Mouse (Mus musculus) neural tube, embryonic 15.5 days (tissue): ENCODE measurements at regions not wholly inside any gene's neighbourhood (a gene's known extent, or its start where the extent isn't known, plus 50 kb on each side); places are given as distances from the start of the nearest gene placed in this dataset.
"Not testable (repeated sequence)": the region's sequence is repeated elsewhere in the genome, so short reads cannot be mapped to it uniquely, and the experiment has no call there.

ENCODE experiments used
- ATAC-seq: fragments of 200-750 bp; cut with Nextera tagmentation; 2 replicates; pipeline ENCODE4 v1.8.0; 2017; ENCODE audit warnings: mild to moderate bottlenecking, moderate TSS enrichment, moderate library complexity; ENCODE audit not compliant: low FRiP score
- H3K27ac ChIP-seq: fragments of 300-500 bp; sonication (generic); replicated peaks from 2 replicates; pipeline ENCODE4 v1.5.1; 2015; ENCODE audit warnings: mild to moderate bottlenecking, inconsistent platforms
- H3K27me3 ChIP-seq: fragments of 300-500 bp; sonication (generic); replicated peaks from 2 replicates; pipeline ENCODE4 v1.6.1; 2015; ENCODE audit warnings: inconsistent platforms
- H3K36me3 ChIP-seq: fragments of 300-500 bp; sonication (generic); 2 replicates; pipeline ENCODE4 v1.6.1; 2015; ENCODE audit warnings: inconsistent platforms
- H3K4me1 ChIP-seq: fragments of 300-500 bp; sonication (generic); 2 replicates; pipeline ENCODE4 v1.6.1; 2015; ENCODE audit warnings: inconsistent platforms
- H3K4me2 ChIP-seq: fragments of 300-500 bp; sonication (generic); 2 replicates; pipeline ENCODE4 v1.6.1; 2015; ENCODE audit warnings: inconsistent platforms, mild to moderate bottlenecking, moderate library complexity
- H3K4me3 ChIP-seq: fragments of 300-500 bp; sonication (generic); replicated peaks from 2 replicates; pipeline ENCODE4 v1.5.1; 2015; ENCODE audit warnings: mild to moderate bottlenecking, inconsistent platforms
- H3K9ac ChIP-seq: fragments of 300-500 bp; sonication (generic); replicated peaks from 2 replicates; pipeline ENCODE4 v1.6.1; 2015; ENCODE audit warnings: mild to moderate bottlenecking, inconsistent platforms
- H3K9me3 ChIP-seq: fragments of 300-500 bp; sonication (generic); replicated peaks from 2 replicates; pipeline ENCODE4 v1.6.1; 2016; ENCODE audit warnings: inconsistent platforms
- WGBS: fragments of 180-500 bp; shearing (Covaris S2); methylation state at CpG from one replicate; pipeline ENCODE4 v1.1.7; 2015; ENCODE audit warnings: mixed read lengths; 5-methylcytosine and 5-hydroxymethylcytosine counted together

- no peaks in the 10 kb centered on the region for H3K27me3 ChIP-seq
- no peaks in the 10 kb centered on the region for H3K9me3 ChIP-seq
- H3K9ac ChIP-seq: no peak overlapping the region
- no peaks in the 10 kb centered on the region for H3K36me3 ChIP-seq
- no peak overlapping the region for H3K4me3 ChIP-seq
- H3K4me1 ChIP-seq: no peaks in the 10 kb centered on the region
- ATAC-seq: no peak
- no peak overlapping the region for H3K27ac ChIP-seq
- H3K4me2 ChIP-seq: no peak overlapping the region
- WGBS: 59% methylated on average over 3 of the region's 3 CpGs
Measured at GRCm38 (mm10) chr12:64788761-64789160, 128.9 kb upstream of the Gm527 start.

GRCm38 (mm10) chr12:64808492-64808891 lies 109.2 kb upstream of the Gm527 start:
- WGBS: 64% methylated on average over 2 of the region's 2 CpGs
- ATAC-seq, H3K27ac ChIP-seq, H3K9ac ChIP-seq, H3K4me3 ChIP-seq, H3K9me3 ChIP-seq, H3K27me3 ChIP-seq, H3K4me2 ChIP-seq, H3K36me3 ChIP-seq, H3K4me1 ChIP-seq: not testable (repeated sequence)

- H3K36me3 ChIP-seq: no peaks in the 10 kb centered on the region
- H3K9ac ChIP-seq: no peak overlapping the region
- no peaks in the 10 kb centered on the region for H3K9me3 ChIP-seq
- WGBS: 92% methylated on average over 1 of the region's 1 CpGs
- H3K27ac ChIP-seq: no peak overlapping the region
- no peak for ATAC-seq
- no peaks in the 10 kb centered on the region for H3K27me3 ChIP-seq
- no peaks in the 10 kb centered on the region for H3K4me1 ChIP-seq
- no peak overlapping the region for H3K4me3 ChIP-seq
- H3K4me2 ChIP-seq: no peak overlapping the region
Measured at GRCm38 (mm10) chr12:64810081-64810480, 107.6 kb upstream of the Gm527 start.

GRCm38 (mm10) chr12:64815871-64816270 lies 101.8 kb upstream of the Gm527 start:
- WGBS: 85% methylated on average over 6 of the region's 6 CpGs
- Histone ChIP-seq H3K9ac (no peak overlapping the region), H3K27me3 (no peaks in the 10 kb centered on the region), H3K4me2 (no peak overlapping the region), H3K4me1 (no peaks in the 10 kb centered on the region), H3K4me3 (no peak overlapping the region), H3K9me3 (no peaks in the 10 kb centered on the region), H3K36me3 (no peaks in the 10 kb centered on the region), H3K27ac (no peak overlapping the region)
- ATAC-seq: no peak

- no peak for ATAC-seq
- no peaks in the 10 kb centered on the region for H3K4me1 ChIP-seq
- no peak overlapping the region for H3K4me2 ChIP-seq
- no peaks in the 10 kb centered on the region for H3K27me3 ChIP-seq
- WGBS: 69% methylated on average over 9 of the region's 9 CpGs
- H3K9me3 ChIP-seq: no peaks in the 10 kb centered on the region
- no peak overlapping the region for H3K27ac ChIP-seq
- no peak overlapping the region for H3K4me3 ChIP-seq
- no peaks in the 10 kb centered on the region for H3K36me3 ChIP-seq
- H3K9ac ChIP-seq: no peak overlapping the region
Measured at GRCm38 (mm10) chr12:64817056-64817810, 100.5 kb upstream of the Gm527 start.

- whole genome bisulfite sequencing: 74% methylated on average over 5 of the region's 5 CpGs
- no peak for ATAC-seq
- Histone ChIP-seq H3K27ac (no peak overlapping the region), H3K27me3 (no peaks in the 10 kb centered on the region), H3K9me3 (no peaks in the 10 kb centered on the region), H3K4me1 (no peaks in the 10 kb centered on the region), H3K4me2 (no peak overlapping the region), H3K9ac (no peak overlapping the region), H3K4me3 (no peak overlapping the region), H3K36me3 (no peaks in the 10 kb centered on the region)
Measured at GRCm38 (mm10) chr12:64820722-64821121, 97.0 kb upstream of the Gm527 start.

GRCm38 (mm10) chr12:64829662-64830249 lies 88.0 kb upstream of the Gm527 start:
- peak; percentile 78 for ATAC-seq
- Histone ChIP-seq H3K27ac (no peak overlapping the region), H3K4me2 (no peak overlapping the region), H3K36me3 (no peaks in the 10 kb centered on the region), H3K27me3 (no peaks in the 10 kb centered on the region), H3K4me3 (no peak overlapping the region), H3K9me3 (no peaks in the 10 kb centered on the region), H3K4me1 (no peaks in the 10 kb centered on the region), H3K9ac (no peak overlapping the region)
- 3% methylated on average over 1 of the region's 1 CpGs for WGBS

- H3K4me3 ChIP-seq: no peak overlapping the region
- H3K27me3 ChIP-seq: no peaks in the 10 kb centered on the region
- ATAC-seq: no peak
- no peak overlapping the region for H3K9ac ChIP-seq
- no peaks in the 10 kb centered on the region for H3K9me3 ChIP-seq
- no peaks in the 10 kb centered on the region for H3K4me1 ChIP-seq
- 43% methylated on average over 9 of the region's 9 CpGs for WGBS
- H3K36me3 ChIP-seq: no peaks in the 10 kb centered on the region
- H3K4me2 ChIP-seq: no peak overlapping the region
- no peak overlapping the region for H3K27ac ChIP-seq
Measured at GRCm38 (mm10) chr12:64832313-64833151, 85.2 kb upstream of the Gm527 start.

GRCm38 (mm10) chr12:64857709-64858108 lies 60.0 kb upstream of the Gm527 start:
- no peaks in the 10 kb centered on the region for H3K9me3 ChIP-seq
- ATAC-seq: no peak
- no peaks in the 10 kb centered on the region for H3K4me1 ChIP-seq
- H3K36me3 ChIP-seq: no peaks in the 10 kb centered on the region
- no peak overlapping the region for H3K4me3 ChIP-seq
- H3K27me3 ChIP-seq: no peaks in the 10 kb centered on the region
- H3K27ac ChIP-seq: no peak overlapping the region
- H3K9ac ChIP-seq: no peak overlapping the region
- no peak overlapping the region for H3K4me2 ChIP-seq
